Mouse (Mus musculus) G1E (cell line): ENCODE measurements around the gene Clmp. TPM values are rescaled to one million over a fixed set of nuclear protein-coding genes. Genes with fewer than 3 reads are reported as not detected.

ENCODE experiments used
- ATAC-seq: 2 replicates; pipeline ENCODE4 v1.8.0; 2016; ENCODE audit warnings: mild to moderate bottlenecking; ENCODE audit not compliant: insufficient number of reproducible peaks, poor library complexity, low FRiP score, severe bottlenecking; ENCODE audit errors: extremely low read depth
- DNase-seq: peaks from one replicate; pipeline ENCODE4 v3.0.0; 2012; ENCODE audit warnings: low spot score
- H3K27me3 ChIP-seq: 2 replicates; pipeline ENCODE4 v1.6.1; 2012; ENCODE audit warnings: mild to moderate bottlenecking, low read length, inconsistent platforms; ENCODE audit not compliant: insufficient read depth
- H3K36me3 ChIP-seq: replicated peaks from 2 replicates; pipeline ENCODE3; 2012; ENCODE audit warnings: mild to moderate bottlenecking, inconsistent platforms
- H3K4me1 ChIP-seq: 2 replicates; pipeline ENCODE4 v1.6.1; 2012; ENCODE audit warnings: low read depth, low read length, inconsistent platforms, mixed read lengths; ENCODE audit not compliant: insufficient read depth
- H3K4me3 ChIP-seq: 2 replicates; pipeline ENCODE4 v1.5.1; 2012; ENCODE audit warnings: low read depth, mild to moderate bottlenecking, inconsistent platforms, low read length, moderate library complexity, mixed read lengths
- H3K9me3 ChIP-seq: replicated peaks from 2 replicates; pipeline ENCODE4 v1.6.1; 2012; ENCODE audit warnings: inconsistent platforms
- CTCF ChIP-seq: IDR thresholded peaks from 2 replicates; pipeline ENCODE4 v1.5.1; 2012; ENCODE audit warnings: low read depth, low read length, inconsistent platforms, mixed read lengths
- GATA1 ChIP-seq: IDR thresholded peaks from 2 replicates; pipeline ENCODE4 v1.6.1; 2012; ENCODE audit warnings: borderline replicate concordance, low read length, inconsistent platforms, mixed read lengths
- GATA2 ChIP-seq: IDR thresholded peaks from 2 replicates; pipeline ENCODE4 v1.6.1; 2012; ENCODE audit warnings: low read depth, low read length, inconsistent platforms, borderline replicate concordance
- POLR2AphosphoS5 ChIP-seq: IDR thresholded peaks from 2 replicates; pipeline ENCODE4 v1.6.1; 2012; ENCODE audit warnings: low read depth, low read length, inconsistent platforms; ENCODE audit not compliant: insufficient replicate concordance
- TAL1 ChIP-seq: conservative IDR thresholded peaks from 2 replicates; pipeline ENCODE4 v1.6.1; 2012; ENCODE audit warnings: low read depth, low read length, inconsistent platforms, mixed read lengths
- polyA plus RNA-seq: library from polyadenylated mRNA; stranded (reverse); fragments of >175 nt; gene quantifications from 2 replicates; pipeline ENCODE4 v1.2.3, GENCODE M21; 2012
- total RNA-seq, 2 experiments: library from RNA; stranded (forward) in 1 of 2; stranded (reverse) in 1 of 2; fragments of 200-1000 nt in 1 of 2; fragments of >200 nt in 1 of 2; fragmentation: Nextera tagmentation in 1 of 2; gene quantifications; 2 replicates each; pipeline ENCODE4 v1.2.3; 2014 to 2017

Clmp gene
- total and polyA plus RNA-seq, 3 experiments, result 0.05 TPM; not detected in 2

DNA sequence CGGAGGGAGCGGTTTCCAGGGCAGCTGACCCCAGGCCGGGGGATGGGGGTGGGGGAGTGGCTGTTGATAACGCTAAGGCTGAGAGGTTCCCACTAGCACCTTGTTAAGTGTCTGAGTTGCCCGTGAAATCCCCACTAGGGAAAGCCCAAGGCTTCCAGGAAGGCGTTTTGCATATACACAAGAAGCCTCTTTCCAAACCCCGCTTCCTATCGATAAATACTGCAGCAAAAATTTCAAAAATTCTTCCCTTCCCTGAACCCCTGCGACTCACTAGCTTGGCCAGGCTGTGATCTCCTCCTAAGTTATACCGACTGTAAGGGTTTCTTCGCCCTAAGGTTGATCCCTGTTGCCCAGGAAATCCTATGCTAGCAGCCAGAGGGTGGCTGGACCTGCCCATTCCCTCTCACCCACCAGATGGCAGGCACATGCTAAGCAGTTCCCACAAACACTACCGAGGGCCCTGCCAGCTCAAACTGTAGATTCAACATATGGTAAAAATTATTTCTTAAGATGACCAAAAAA, 71.4 kb downstream of the Clmp start:
- Histone ChIP-seq H3K36me3 (no peaks in the 10 kb centered on the region), H3K27me3 (peaks cover 14% of the 10 kb centered on the region), H3K4me3 (no peak overlapping the region), H3K4me1 (no peaks in the 10 kb centered on the region), H3K9me3 (no peaks in the 10 kb centered on the region)
- no peak for DNase-seq
- TF ChIP-seq POLR2AphosphoS5, result no peak
- no peak for TF ChIP-seq CTCF
- TF ChIP-seq GATA2, result no peak
- no peak for TF ChIP-seq TAL1
- TF ChIP-seq GATA1, result no peak
- ATAC-seq, result no peak

DNA sequence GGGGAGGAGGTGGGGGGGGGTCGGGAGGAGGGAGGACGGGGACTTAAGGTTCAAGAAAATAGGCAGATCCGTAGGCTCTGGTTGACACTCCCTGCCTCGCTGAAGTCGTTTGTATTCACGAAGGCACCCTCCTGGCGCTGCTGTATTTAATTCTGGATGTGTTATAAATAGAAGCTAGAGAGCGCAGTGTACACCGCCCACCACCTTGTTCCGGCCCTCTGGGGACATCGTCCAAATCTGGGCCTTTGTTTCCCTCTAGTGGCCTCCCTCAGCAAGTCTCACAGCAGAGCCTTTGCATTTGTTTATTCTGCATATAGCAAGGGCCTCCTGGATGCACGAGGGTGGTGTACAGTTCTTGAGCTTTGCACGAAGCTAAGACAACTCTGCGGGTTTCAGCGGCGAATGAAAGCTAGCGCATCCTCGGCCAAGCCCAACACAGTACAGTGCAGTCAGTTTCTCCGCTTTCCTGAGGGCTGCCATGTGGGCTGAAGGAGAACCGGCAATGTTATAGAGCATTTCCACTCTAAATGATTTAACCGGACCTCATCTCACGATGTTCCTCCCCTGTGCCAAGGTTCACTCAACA, 72.0 kb downstream of the Clmp start:
- Histone ChIP-seq H3K9me3 (no peaks in the 10 kb centered on the region), H3K4me1 (no peaks in the 10 kb centered on the region), H3K4me3 (no peak overlapping the region), H3K27me3 (peaks cover 14% of the 10 kb centered on the region), H3K36me3 (no peaks in the 10 kb centered on the region)
- TF ChIP-seq TAL1, result no peak
- no peak for TF ChIP-seq GATA2
- no peak for TF ChIP-seq GATA1
- no peak for TF ChIP-seq POLR2AphosphoS5
- no peak for TF ChIP-seq CTCF
- no peak for ATAC-seq
- no peak for DNase-seq

DNA sequence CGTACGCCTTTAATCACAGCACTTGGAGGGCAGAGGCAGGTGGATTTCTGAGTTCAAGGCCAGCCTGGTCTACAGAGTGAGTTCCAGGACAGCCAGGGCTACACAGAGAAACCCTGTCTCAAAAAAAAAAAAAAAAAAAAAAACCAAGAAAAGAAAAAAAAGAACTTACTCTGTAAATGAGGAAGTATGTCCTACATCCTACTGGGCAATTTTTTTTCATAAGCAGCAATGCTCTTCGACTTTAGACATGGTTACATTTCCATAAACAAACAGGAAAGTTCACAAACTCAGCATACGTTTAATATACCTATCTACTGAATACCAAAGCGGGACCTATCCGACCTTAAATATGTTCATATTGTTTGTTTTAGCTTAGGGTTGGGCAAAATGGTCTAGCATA, 76.6 kb downstream of the Clmp start:
- TF ChIP-seq POLR2AphosphoS5 (no peak), GATA2 (no peak), TAL1 (no peak)
- DNase-seq, result no peak
- H3K27me3 ChIP-seq, result peaks cover 19% of the 10 kb centered on the region
- H3K9me3 ChIP-seq, result no peaks in the 10 kb centered on the region
- H3K4me1 ChIP-seq, result no peaks in the 10 kb centered on the region
- no peak overlapping the region for H3K4me3 ChIP-seq
- H3K36me3 ChIP-seq, result no peaks in the 10 kb centered on the region
- no peak for ATAC-seq

DNA sequence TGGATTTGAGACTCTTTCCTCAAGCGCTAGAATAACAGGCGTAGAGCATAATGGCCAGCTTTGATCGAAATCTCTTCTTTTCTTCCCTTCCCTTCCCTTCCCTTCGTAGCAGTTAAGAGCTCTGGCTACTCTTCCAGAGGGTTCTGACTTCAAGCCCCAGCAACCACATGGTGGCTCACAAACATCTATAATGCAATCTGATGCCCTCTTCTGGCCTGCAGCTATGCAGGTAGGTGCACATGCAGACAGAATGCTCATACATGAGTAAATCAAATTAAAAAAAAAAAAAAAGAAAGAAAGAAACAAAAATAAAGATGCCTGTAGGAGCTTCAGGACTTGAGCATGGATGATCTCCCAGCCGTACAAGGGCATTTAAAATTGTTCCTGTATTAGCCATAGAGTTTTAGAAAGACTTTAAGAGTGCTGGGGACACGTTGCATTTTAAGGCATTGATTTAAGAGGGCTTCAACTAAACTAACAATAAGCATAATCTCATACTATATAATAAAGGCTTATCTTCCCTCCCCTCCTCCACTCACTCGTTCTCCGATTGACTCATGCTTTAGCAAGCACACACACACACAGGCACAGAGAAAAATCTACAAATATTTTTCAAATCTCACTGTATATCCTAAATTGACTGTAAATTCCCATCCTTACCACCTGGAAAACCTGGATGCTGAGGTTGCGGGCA, 79.3 kb downstream of the Clmp start:
- TF ChIP-seq TAL1, result no peak
- TF ChIP-seq GATA2, result no peak
- TF ChIP-seq POLR2AphosphoS5, result no peak
- no peak for TF ChIP-seq GATA1
- no peak for TF ChIP-seq CTCF
- peaks cover 21% of the 10 kb centered on the region for H3K27me3 ChIP-seq
- no peaks in the 10 kb centered on the region for H3K4me1 ChIP-seq
- ATAC-seq (no peak), DNase-seq (no peak)
- no peaks in the 10 kb centered on the region for H3K36me3 ChIP-seq
- no peak overlapping the region for H3K4me3 ChIP-seq
- no peaks in the 10 kb centered on the region for H3K9me3 ChIP-seq

- no peak for ATAC-seq
- Histone ChIP-seq H3K36me3 (no peaks in the 10 kb centered on the region), H3K9me3 (no peaks in the 10 kb centered on the region), H3K4me1 (no peaks in the 10 kb centered on the region), H3K4me3 (no peak overlapping the region), H3K27me3 (peaks cover 21% of the 10 kb centered on the region)
- DNase-seq, result no peak
- TF ChIP-seq GATA1, result no peak
- no peak for TF ChIP-seq GATA2
- no peak for TF ChIP-seq TAL1
- TF ChIP-seq CTCF, result no peak
- no peak for TF ChIP-seq POLR2AphosphoS5
Measured at GRCm38 (mm10) chr9:40765581-40765940, 79.8 kb downstream of the Clmp start.

DNA sequence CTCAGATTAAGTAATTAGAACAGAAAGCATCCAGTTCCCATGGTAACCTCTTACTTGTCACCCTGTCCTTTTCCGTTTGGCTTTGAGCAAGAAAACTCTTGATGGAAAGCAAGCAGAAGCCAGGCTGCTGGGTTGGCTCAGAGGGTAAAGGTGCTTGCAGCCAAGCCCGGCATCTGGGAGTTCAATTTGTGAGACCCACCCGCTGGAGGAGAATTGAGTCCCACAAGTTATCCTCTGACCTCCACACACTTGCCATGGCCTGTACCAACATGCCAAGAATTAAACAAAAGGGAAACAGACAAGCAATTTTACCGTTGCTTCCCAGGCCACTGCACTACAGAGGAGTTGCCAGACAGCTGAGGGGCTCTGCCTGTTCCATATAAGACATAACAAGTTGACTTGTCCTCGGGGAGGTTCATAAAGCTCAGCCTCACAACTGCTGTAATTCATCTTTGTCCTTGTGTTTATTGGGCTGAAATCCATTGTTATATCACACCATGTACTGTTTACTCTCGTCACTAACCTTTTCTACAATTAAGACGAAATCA, 80.4 kb downstream of the Clmp start:
- no peak for ATAC-seq
- no peaks in the 10 kb centered on the region for H3K36me3 ChIP-seq
- H3K4me3 ChIP-seq, result no peak overlapping the region
- TF ChIP-seq CTCF (no peak), GATA1 (no peak), GATA2 (no peak), POLR2AphosphoS5 (no peak), TAL1 (no peak)
- H3K27me3 ChIP-seq, result peaks cover 17% of the 10 kb centered on the region
- DNase-seq, result no peak
- no peaks in the 10 kb centered on the region for H3K4me1 ChIP-seq
- no peaks in the 10 kb centered on the region for H3K9me3 ChIP-seq
